Mouse (Mus musculus) T-cell, adult 66 days (primary cell): ENCODE results near the gene Rgs6. TPM values are rescaled to one million over a fixed set of nuclear protein-coding genes. Genes with fewer than 3 reads are reported as not detected.

Experiments
- total RNA-seq, 2 experiments: library from RNA; stranded (reverse); gene quantifications; 3 replicates in 1 of 2; 4 replicates in 1 of 2; pipeline ENCODE4 v1.2.4; 2023

Rgs6 gene
- not detected for total RNA-seq

GRCm38 (mm10) chr12:82588017-82588416, at the start of gene Rgs6:
TSS of gene Rgs6 (plus strand) at chr12:82588292.

